Mouse (Mus musculus): ENCODE data around the gene H2al2b. TPM values are rescaled to one million over a fixed set of nuclear protein-coding genes. Genes with fewer than 3 reads are reported as not detected.
"Not testable (repeated sequence)": the region's sequence is repeated elsewhere in the genome, so short reads cannot be mapped to it uniquely, and the experiment has no call there.

The H2al2b gene
- not detected in 2 replicates for polyA plus RNA-seq (2015; fragmentation: Nextera tagmentation; extraction: Ambion mirVana)

- not testable (repeated sequence) for H3K27ac ChIP-seq; H3K4me2 ChIP-seq; ATAC-seq (ENCODE audit: low FRiP score); H3K36me3 ChIP-seq; H3K9ac ChIP-seq; H3K4me3 ChIP-seq; H3K27me3 ChIP-seq; H3K9me3 ChIP-seq; H3K4me1 ChIP-seq (replicated peaks)
- WGBS: no CpG with 5 or more reads among the region's 4 CpGs
Observed at GRCm38 (mm10) chrY:2720574-2720973, at the start of gene H2al2b. TSS of gene H2al2b (minus strand) at chrY:2720674.

Other genes with a start within 250 kb of the H2al2b start
- not detected in 2 replicates for gene H2al2c, start 121.6 kb downstream of the H2al2b start, polyA plus RNA-seq (2015; fragmentation: Nextera tagmentation; extraction: Ambion mirVana)
- gene Sry, start 57.0 kb downstream of the H2al2b start, polyA plus RNA-seq (2015; fragmentation: Nextera tagmentation; extraction: Ambion mirVana): not detected in 2 replicates
- gene Gm4064, start 75.5 kb upstream of the H2al2b start, polyA plus RNA-seq (2015; fragmentation: Nextera tagmentation; extraction: Ambion mirVana): not detected in 2 replicates
- not detected in 2 replicates for gene Rbmy, start 110.0 kb upstream of the H2al2b start, polyA plus RNA-seq (2015; fragmentation: Nextera tagmentation; extraction: Ambion mirVana)
- gene Gm10256, start 110.0 kb upstream of the H2al2b start, polyA plus RNA-seq (2015; fragmentation: Nextera tagmentation; extraction: Ambion mirVana): 0.16 TPM in 1 of 2 replicates, not detected in the other
- gene Gm10352, start 180.3 kb upstream of the H2al2b start, polyA plus RNA-seq (2015; fragmentation: Nextera tagmentation; extraction: Ambion mirVana): not detected in 2 replicates
- gene Gm29289, start 211.9 kb upstream of the H2al2b start, polyA plus RNA-seq (2015; fragmentation: Nextera tagmentation; extraction: Ambion mirVana): not detected in 2 replicates

Measured in hindbrain, embryonic 13.5 days (tissue).